Mouse (Mus musculus): ENCODE measurements around the gene 5330417H12Rik. TPM values are rescaled to one million over a fixed set of nuclear protein-coding genes. Genes with fewer than 3 reads are reported as not detected.

Gene 5330417H12Rik
- polyA plus RNA-seq (2012), result not detected in 2 replicates

DNA sequence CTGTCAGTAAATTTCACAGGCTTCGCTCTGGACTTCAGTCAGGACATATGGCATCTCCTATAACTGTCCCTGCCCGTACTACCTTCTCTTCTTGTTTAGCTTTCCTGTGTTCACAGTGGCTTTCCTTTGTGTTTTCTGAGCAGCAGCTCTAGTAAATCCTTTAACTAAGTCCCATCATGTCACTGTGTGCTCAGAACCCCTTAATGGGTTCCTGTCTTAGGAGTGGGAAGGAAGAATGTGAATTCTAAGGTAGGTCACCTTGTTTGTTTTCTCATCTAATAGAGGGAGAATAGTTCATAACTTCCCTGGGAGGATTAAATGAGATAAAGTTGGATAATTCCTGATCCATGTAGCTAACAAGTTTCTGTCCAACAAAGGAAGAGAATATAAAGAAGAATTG lies at the start of gene 5330417H12Rik:
5330417H12Rik (minus strand) TSS at position 101 of the 400 bp plus-strand sequence.

DNA sequence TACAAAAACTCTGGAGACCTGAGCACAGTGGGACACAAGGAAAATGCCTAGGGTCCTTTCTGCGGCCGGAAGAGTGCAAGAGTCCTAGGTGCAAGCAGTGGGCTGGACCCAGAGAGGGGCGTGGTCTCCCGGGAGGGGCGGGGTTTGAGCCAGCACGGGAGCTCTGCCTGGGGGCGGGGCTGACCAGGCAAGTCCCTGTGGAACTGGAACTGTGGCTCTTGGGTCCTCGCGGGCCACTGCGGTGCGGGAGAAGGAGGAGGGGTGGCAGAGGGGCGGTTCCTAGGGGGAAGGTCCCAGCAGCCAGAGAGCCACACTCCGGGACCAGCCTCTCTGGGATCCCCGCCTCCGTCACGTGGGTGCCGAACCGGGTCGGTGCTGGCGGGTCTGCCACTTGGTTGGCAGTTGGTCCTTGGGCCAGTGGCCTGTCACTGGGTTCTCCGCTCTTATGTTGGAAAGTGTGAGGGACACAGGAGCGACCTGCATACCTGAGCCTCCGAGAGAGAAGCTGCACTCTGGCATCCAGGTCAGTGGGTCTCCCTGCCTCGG lies 30.0 kb downstream of the 5330417H12Rik start, which contains the start of gene Ppfibp2:
Ppfibp2 (plus strand) TSS at position 351 of the 546 bp plus-strand sequence.

Other genes starting within 250 kb of the 5330417H12Rik start
- not detected in 2 replicates for gene Olfml1, start 57.7 kb downstream of the 5330417H12Rik start, polyA plus RNA-seq (2012)
- gene Ppfibp2, start 30.0 kb downstream of the 5330417H12Rik start, polyA plus RNA-seq (2012), result 1.7 and 1.9 TPM in 2 replicates
- not detected in 2 replicates for gene Cyb5r2, start 132.9 kb upstream of the 5330417H12Rik start, polyA plus RNA-seq (2012)
- gene Ovch2, start 176.0 kb upstream of the 5330417H12Rik start, polyA plus RNA-seq (2012), result not detected in 2 replicates
- gene Olfr467, start 187.1 kb upstream of the 5330417H12Rik start, polyA plus RNA-seq (2012), result not detected in 2 replicates
- not detected in 2 replicates for gene Olfr469, start 200.4 kb upstream of the 5330417H12Rik start, polyA plus RNA-seq (2012)
- gene Olfr470, start 222.3 kb upstream of the 5330417H12Rik start, polyA plus RNA-seq (2012), result not detected in 2 replicates